Mouse (Mus musculus) midbrain, embryonic 15.5 days (tissue): ENCODE measurements around the gene Spint2. TPM values are rescaled to one million over a fixed set of nuclear protein-coding genes. Genes with fewer than 3 reads are reported as not detected.

Source experiments
- ATAC-seq: fragments of 200-750 bp; cut with Nextera tagmentation; replicated peaks from 2 replicates; pipeline ENCODE4 v1.8.0; 2017; ENCODE audit warnings: moderate TSS enrichment
- H3K27ac ChIP-seq: fragments of 300-500 bp; sonication (generic); 2 replicates; pipeline ENCODE4 v1.5.1; 2015; ENCODE audit warnings: mild to moderate bottlenecking, inconsistent platforms
- H3K27me3 ChIP-seq: fragments of 300-500 bp; sonication (generic); replicated peaks from 2 replicates; pipeline ENCODE4 v1.6.1; 2015; ENCODE audit warnings: inconsistent platforms
- H3K36me3 ChIP-seq: fragments of 300-500 bp; sonication (generic); replicated peaks from 2 replicates; pipeline ENCODE4 v1.6.1; 2015; ENCODE audit warnings: inconsistent platforms
- H3K4me1 ChIP-seq: fragments of 300-500 bp; sonication (generic); 2 replicates; pipeline ENCODE4 v1.6.1; 2015; ENCODE audit warnings: inconsistent platforms
- H3K4me2 ChIP-seq: fragments of 300-500 bp; sonication (generic); 2 replicates; pipeline ENCODE4 v1.6.1; 2015; ENCODE audit warnings: inconsistent platforms, mild to moderate bottlenecking, moderate library complexity
- H3K4me3 ChIP-seq: fragments of 300-500 bp; sonication (generic); 2 replicates; pipeline ENCODE4 v1.5.1; 2015; ENCODE audit warnings: mild to moderate bottlenecking, inconsistent platforms
- H3K9ac ChIP-seq: fragments of 300-500 bp; sonication (generic); 2 replicates; pipeline ENCODE4 v1.6.1; 2015; ENCODE audit warnings: mild to moderate bottlenecking, inconsistent platforms
- H3K9me3 ChIP-seq: fragments of 300-500 bp; sonication (generic); 2 replicates; pipeline ENCODE4 v1.6.1; 2016; ENCODE audit warnings: inconsistent platforms
- WGBS: fragments of 180-500 bp; shearing (Covaris S2); methylation state at CpG from one replicate; pipeline ENCODE4 v1.1.7; 2015; ENCODE audit warnings: mixed read lengths; 5-methylcytosine and 5-hydroxymethylcytosine counted together
- polyA plus RNA-seq: library from polyadenylated mRNA; unstranded; fragments of >200 nt; fragmentation: Nextera tagmentation; extraction: Ambion mirVana; gene quantifications from 2 replicates; pipeline ENCODE4 v1.2.1, GENCODE M21; 2015

Gene Spint2
- polyA plus RNA-seq = 72.4 and 77.3 TPM in 2 replicates

- Histone ChIP-seq H3K4me3 (peak within 1 kb of the TSS; percentile 64), H3K9me3 (no peaks in the 10 kb centered on the region), H3K27me3 (peaks cover 32% of the 10 kb centered on the region), H3K9ac (peak within 1 kb of the TSS; percentile 78), H3K27ac (no peak within 1 kb of the TSS), H3K36me3 (no peaks in the 10 kb centered on the region), H3K4me1 (peaks cover 19% of the 10 kb centered on the region), H3K4me2 (peak within 1 kb of the TSS; percentile 98)
- WGBS = under 1% methylated on average over 80 of the region's 80 CpGs
- peak; percentile 81 for ATAC-seq
Observed at GRCm38 (mm10) chr7:29281201-29282073, at the start of gene Spint2. Gene Spint2, minus strand, starts transcription at chr7:29281912.

- H3K9me3 ChIP-seq = no peaks in the 10 kb centered on the region
- ATAC-seq = no peak
- H3K4me3 ChIP-seq = no peak overlapping the region
- no peaks in the 10 kb centered on the region for H3K4me1 ChIP-seq
- no peak overlapping the region for H3K9ac ChIP-seq
- 89% methylated on average over 16 of the region's 16 CpGs for WGBS
- H3K4me2 ChIP-seq = no peak overlapping the region
- no peaks in the 10 kb centered on the region for H3K27me3 ChIP-seq
- no peak overlapping the region for H3K27ac ChIP-seq
- peaks cover 14% of the 10 kb centered on the region for H3K36me3 ChIP-seq
Observed at GRCm38 (mm10) chr7:29328984-29329383, 47.3 kb upstream of the Spint2 start.

- Histone ChIP-seq H3K36me3 (peaks cover 20% of the 10 kb centered on the region), H3K4me3 (no peak overlapping the region), H3K9ac (no peak overlapping the region), H3K4me2 (no peak overlapping the region), H3K4me1 (no peaks in the 10 kb centered on the region), H3K27ac (no peak overlapping the region), H3K9me3 (no peaks in the 10 kb centered on the region), H3K27me3 (no peaks in the 10 kb centered on the region)
- 92% methylated on average over 6 of the region's 6 CpGs for WGBS
- no peak for ATAC-seq
Observed at GRCm38 (mm10) chr7:29327087-29327486, 45.4 kb upstream of the Spint2 start.

- Histone ChIP-seq H3K4me2 (peak overlapping the region; percentile 43), H3K9me3 (no peaks in the 10 kb centered on the region), H3K27me3 (no peaks in the 10 kb centered on the region), H3K4me3 (no peak overlapping the region), H3K27ac (peak overlapping the region; percentile 92), H3K36me3 (0 out of 2 replicates have a peak, but pooled peaks cover 6% of the 10 kb centered on the region), H3K4me1 (peaks cover 67% of the 10 kb centered on the region), H3K9ac (0 out of 2 replicates have a peak overlapping the region, but pooled peaks have one; percentile 15)
- 0 out of 2 replicates have a peak, but pooled peaks have one; percentile 4 for ATAC-seq
- WGBS = 12% methylated on average over 19 of the region's 19 CpGs
Observed at GRCm38 (mm10) chr7:29319337-29320307, 37.9 kb upstream of the Spint2 start.

GRCm38 (mm10) chr7:29318115-29318911 is 36.6 kb upstream of the Spint2 start:
- 0 out of 2 replicates have a peak, but pooled peaks cover 4% of the 10 kb centered on the region for H3K36me3 ChIP-seq
- peak overlapping the region; percentile 43 for H3K4me2 ChIP-seq
- no peaks in the 10 kb centered on the region for H3K9me3 ChIP-seq
- H3K4me1 ChIP-seq = peaks cover 80% of the 10 kb centered on the region
- no peak overlapping the region for H3K4me3 ChIP-seq
- ATAC-seq = peak; percentile 5
- H3K9ac ChIP-seq = peak overlapping the region; percentile 15; the same call in 1 of the 2 replicates
- peak overlapping the region; percentile 92 for H3K27ac ChIP-seq
- WGBS = 4% methylated on average over 18 of the region's 18 CpGs
- no peaks in the 10 kb centered on the region for H3K27me3 ChIP-seq

GRCm38 (mm10) chr7:29317558-29317957 is 35.8 kb upstream of the Spint2 start:
- peak overlapping the region; percentile 7 for H3K9ac ChIP-seq
- H3K36me3 ChIP-seq = no peaks in the 10 kb centered on the region
- WGBS = 0% methylated on average over 2 of the region's 2 CpGs
- H3K9me3 ChIP-seq = no peaks in the 10 kb centered on the region
- H3K4me2 ChIP-seq = peak overlapping the region; percentile 43
- peaks cover 86% of the 10 kb centered on the region for H3K4me1 ChIP-seq
- peak overlapping the region; percentile 92 for H3K27ac ChIP-seq
- no peaks in the 10 kb centered on the region for H3K27me3 ChIP-seq
- no peak overlapping the region for H3K4me3 ChIP-seq
- peak; percentile 48 for ATAC-seq

GRCm38 (mm10) chr7:29316976-29317375 is 35.3 kb upstream of the Spint2 start:
- no peak overlapping the region for H3K4me3 ChIP-seq
- peak overlapping the region; percentile 7 for H3K9ac ChIP-seq
- peak overlapping the region; percentile 92 for H3K27ac ChIP-seq
- no peaks in the 10 kb centered on the region for H3K27me3 ChIP-seq
- 0 out of 2 replicates have a peak, but pooled peaks cover 3% of the 10 kb centered on the region for H3K36me3 ChIP-seq
- ATAC-seq = peak; percentile 32
- WGBS = 2% methylated on average over 10 of the region's 10 CpGs
- H3K9me3 ChIP-seq = no peaks in the 10 kb centered on the region
- H3K4me1 ChIP-seq = peaks cover 90% of the 10 kb centered on the region
- H3K4me2 ChIP-seq = peak overlapping the region; percentile 43

GRCm38 (mm10) chr7:29316137-29316734 is 34.5 kb upstream of the Spint2 start:
- Histone ChIP-seq H3K4me3 (no peak overlapping the region), H3K9me3 (no peaks in the 10 kb centered on the region), H3K36me3 (peaks cover 10% of the 10 kb centered on the region; the same call in 1 of the 2 replicates), H3K9ac (peak overlapping the region; percentile 7), H3K4me2 (peak overlapping the region; percentile 43), H3K27ac (peak overlapping the region; percentile 92), H3K4me1 (peaks cover 91% of the 10 kb centered on the region), H3K27me3 (no peaks in the 10 kb centered on the region)
- ATAC-seq = no peak
- 46% methylated on average over 17 of the region's 17 CpGs for WGBS

GRCm38 (mm10) chr7:29314844-29315628 is 33.3 kb upstream of the Spint2 start:
- H3K27ac ChIP-seq = peak overlapping the region; percentile 92
- ATAC-seq = no peak
- no peaks in the 10 kb centered on the region for H3K9me3 ChIP-seq
- WGBS = 41% methylated on average over 13 of the region's 13 CpGs
- H3K36me3 ChIP-seq = peaks cover 12% of the 10 kb centered on the region; the same call in 1 of the 2 replicates
- no peak overlapping the region for H3K9ac ChIP-seq
- peak overlapping the region; percentile 43 for H3K4me2 ChIP-seq
- no peak overlapping the region for H3K4me3 ChIP-seq
- H3K27me3 ChIP-seq = no peaks in the 10 kb centered on the region
- H3K4me1 ChIP-seq = peaks cover 93% of the 10 kb centered on the region

GRCm38 (mm10) chr7:29313572-29314261 is 32.0 kb upstream of the Spint2 start:
- 54% methylated on average over 9 of the region's 9 CpGs for WGBS
- no peak for ATAC-seq
- peaks cover 12% of the 10 kb centered on the region; the same call in 1 of the 2 replicates for H3K36me3 ChIP-seq
- peak overlapping the region; percentile 92 for H3K27ac ChIP-seq
- H3K9ac ChIP-seq = no peak overlapping the region
- peaks cover 91% of the 10 kb centered on the region for H3K4me1 ChIP-seq
- H3K27me3 ChIP-seq = no peaks in the 10 kb centered on the region
- peak overlapping the region; percentile 43 for H3K4me2 ChIP-seq
- H3K4me3 ChIP-seq = peak overlapping the region; percentile 8; the same call in 1 of the 2 replicates
- no peaks in the 10 kb centered on the region for H3K9me3 ChIP-seq
